Comparison of ENCODE assay signal across 15 mouse cellular contexts in the genomic region with DNA sequence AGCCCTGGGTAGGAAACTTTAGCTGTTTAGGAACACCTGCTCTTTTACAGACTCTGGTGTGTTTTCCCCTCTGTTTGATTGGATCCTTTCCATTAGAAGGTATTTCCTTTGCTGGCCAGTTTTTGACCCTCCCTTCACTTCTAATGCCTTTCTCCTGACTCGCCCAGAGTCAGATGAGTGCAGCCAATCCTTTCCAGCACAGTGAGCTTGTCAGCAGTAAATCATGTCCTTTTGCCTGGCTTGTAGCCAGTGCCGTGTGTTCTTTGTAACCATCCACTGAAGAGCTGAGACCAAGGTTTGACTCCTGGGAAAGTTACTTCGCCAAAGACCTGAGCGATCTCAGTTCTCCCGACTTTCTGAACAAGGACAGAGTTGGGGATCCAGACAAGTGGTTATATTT. TPM values are rescaled to one million over a fixed set of nuclear protein-coding genes. Genes with fewer than 3 reads are reported as not detected.
DNase-seq lines count a peak whose midpoint lies in the region; ATAC-seq and TF ChIP-seq lines count a peak whose summit lies in the region.
"Had no signal": no experiment of that assay in that cellular context is flagged by ENCODE, and none has a peak within 500 bp of the region (broad histone marks: within the 10 kb centered on the region; RNA-seq: fewer than 3 reads in every experiment).

No protein-coding gene starts in this region.

- H3K9ac ChIP-seq in heart, postnatal 0 days (replicated peaks; ENCODE audit: low read depth, low read length), result no peak overlapping the region; the same call in 1 of the 2 replicates
- no peak overlapping the region for H3K9ac ChIP-seq in midbrain, postnatal 0 days (replicated peaks; ENCODE audit: low read length, poor library complexity, severe bottlenecking)
- H3K9ac ChIP-seq: embryonic facial prominence, embryonic 13.5 days had no signal

- peak; percentile 42 to 45 for DNase-seq in lung, adult 18-20 months
- DNase-seq in lung, adult 2 months, result no peak
- DNase-seq in adrenal gland, adult 2 months, result peak; percentile 81
- DNase-seq in heart, postnatal 0 days (ENCODE audit: low spot score), result peak; percentile 37
- peak; percentile 68 to 80 for DNase-seq in kidney, postnatal 4 days
- no peak for DNase-seq in midbrain, postnatal 0 days (ENCODE audit: low spot score)
- no peak for DNase-seq in spleen, adult 12 weeks (ENCODE audit: low spot score)
- no peak for DNase-seq in hindbrain, embryonic 10.5 days (ENCODE audit: low spot score)
- DNase-seq: layer of hippocampus, adult 9-11 months; right cerebral cortex, postnatal 4 days had no signal

- H3K4me2 ChIP-seq in heart, postnatal 0 days (ENCODE audit: low read depth, low read length), result no peak overlapping the region
- H3K4me2 ChIP-seq in midbrain, postnatal 0 days (ENCODE audit: low read depth, low read length, poor library complexity, severe bottlenecking), result no peak overlapping the region
- H3K4me2 ChIP-seq: embryonic facial prominence, embryonic 13.5 days had no signal

- WGBS in lung, adult 2 months, result 68% methylated on average over 5 of the region's 5 CpGs
- 38% methylated on average over 5 of the region's 5 CpGs for WGBS in heart, postnatal 0 days
- whole genome bisulfite sequencing in midbrain, postnatal 0 days, result 88% methylated on average over 5 of the region's 5 CpGs
- WGBS in hindbrain, embryonic 10.5 days, result 86% methylated on average over 5 of the region's 5 CpGs

- TF ChIP-seq POLR2A in lung, adult 2 months (IDR thresholded peaks at IDR 0.05; ENCODE audit: borderline replicate concordance, extremely low read depth, low read depth, low read length), result no peak

- no peak overlapping the region for H3K4me3 ChIP-seq in lung, adult 2 months (replicated peaks; ENCODE audit: extremely low read depth, low read depth, low read length)
- no peak overlapping the region for H3K4me3 ChIP-seq in heart, postnatal 0 days (ENCODE audit: low read depth, low read length)
- H3K4me3 ChIP-seq in midbrain, postnatal 0 days (ENCODE audit: low read depth, low read length), result no peak overlapping the region
- H3K4me3 ChIP-seq in hindbrain, embryonic 10.5 days, result no peak overlapping the region
- H3K4me3 ChIP-seq: embryonic facial prominence, embryonic 13.5 days had no signal

- H3K4me1 ChIP-seq in lung, adult 2 months (ENCODE audit: control insufficient read depth, insufficient read depth, low read length), result peaks cover 4% of the 10 kb centered on the region
- peaks cover 12% of the 10 kb centered on the region for H3K4me1 ChIP-seq in heart, postnatal 0 days (ENCODE audit: control insufficient read depth, insufficient read depth)
- no peaks in the 10 kb centered on the region for H3K4me1 ChIP-seq in midbrain, postnatal 0 days (ENCODE audit: insufficient read depth, low read length)
- H3K4me1 ChIP-seq in hindbrain, embryonic 10.5 days (replicated peaks), result no peaks in the 10 kb centered on the region

- peaks cover 66% of the 10 kb centered on the region for H3K36me3 ChIP-seq in heart, postnatal 0 days (replicated peaks; ENCODE audit: control insufficient read depth, insufficient read depth, low read length)
- H3K36me3 ChIP-seq in midbrain, postnatal 0 days (ENCODE audit: insufficient read depth, low read length), result peaks cover 39% of the 10 kb centered on the region
- H3K36me3 ChIP-seq in hindbrain, embryonic 10.5 days, result peaks cover 83% of the 10 kb centered on the region

- TF ChIP-seq CTCF in lung, adult 2 months (IDR thresholded peaks at IDR 0.05; ENCODE audit: insufficient read depth, low read length), result no peak
- no peak for TF ChIP-seq CTCF in heart, postnatal 0 days (IDR thresholded peaks at IDR 0.05; ENCODE audit: low read depth)
- TF ChIP-seq CTCF in midbrain, postnatal 0 days (IDR thresholded peaks at IDR 0.05), result no peak

- peak overlapping the region; percentile 46; the same call in 1 of the 2 replicates for H3K27ac ChIP-seq in heart, postnatal 0 days (ENCODE audit: low read depth)
- no peak overlapping the region for H3K27ac ChIP-seq in midbrain, postnatal 0 days (ENCODE audit: low read depth, low read length)
- H3K27ac ChIP-seq in hindbrain, embryonic 10.5 days, result no peak overlapping the region
- H3K27ac ChIP-seq: embryonic facial prominence, embryonic 13.5 days had no signal

- ATAC-seq in heart, postnatal 0 days (ENCODE audit: insufficient read depth, low read depth), result peak; percentile 63; the same call in 1 of the 2 replicates
- ATAC-seq in midbrain, postnatal 0 days (ENCODE audit: low FRiP score), result no peak

- no peaks in the 10 kb centered on the region for H3K9me3 ChIP-seq in heart, postnatal 0 days (replicated peaks; ENCODE audit: control insufficient read depth, low read length)
- no peaks in the 10 kb centered on the region for H3K9me3 ChIP-seq in midbrain, postnatal 0 days (ENCODE audit: low read length)
- no peaks in the 10 kb centered on the region for H3K9me3 ChIP-seq in hindbrain, embryonic 10.5 days
- H3K9me3 ChIP-seq: embryonic facial prominence, embryonic 13.5 days; G1E had no signal

- no peaks in the 10 kb centered on the region for H3K27me3 ChIP-seq in heart, postnatal 0 days (ENCODE audit: control insufficient read depth, insufficient read depth, low read length)
- no peaks in the 10 kb centered on the region for H3K27me3 ChIP-seq in midbrain, postnatal 0 days (ENCODE audit: insufficient read depth, low read length)
- no peaks in the 10 kb centered on the region for H3K27me3 ChIP-seq in hindbrain, embryonic 10.5 days (ENCODE audit: insufficient read depth, poor library complexity, severe bottlenecking)
- H3K27me3 ChIP-seq: embryonic facial prominence, embryonic 13.5 days had no signal

- TF ChIP-seq EP300 in heart, postnatal 0 days (IDR thresholded peaks at IDR 0.05; ENCODE audit: low read depth), result no peak

RNA-seq across cellular contexts. Expression of gene Matn3, which starts 12.4 kb away (rescaled TPM):
- 0.07 TPM in 1 of 2 replicates, not detected in the other for polyA plus RNA-seq in lung, adult 2 months (2012; rRNA removed)
- total RNA-seq in adrenal gland, adult 2 months (2021), result not detected
- not detected in 2 replicates for polyA plus RNA-seq in adrenal gland, adult 2 months (2012; rRNA removed)
- 0.12 TPM in 1 of 2 replicates, not detected in the other for total RNA-seq in heart, postnatal 0 days (2014; rRNA removed; ENCODE audit: low replicate concordance)
- polyA plus RNA-seq in heart, postnatal 0 days (2015; fragmentation: Nextera tagmentation; extraction: Ambion mirVana), result 0.05 and 0.07 TPM in 2 replicates
- 0.33 and 0.38 TPM in 2 replicates for total RNA-seq in midbrain, postnatal 0 days (2014; rRNA removed)
- 0.11 and 0.29 TPM in 2 replicates for polyA plus RNA-seq in midbrain, postnatal 0 days (2015; fragmentation: Nextera tagmentation; extraction: Ambion mirVana)
- polyA plus RNA-seq in hindbrain, embryonic 10.5 days (2016; fragmentation: Nextera tagmentation; extraction: Ambion mirVana), result 2.5 and 3.7 TPM in 2 replicates
- total RNA-seq: granulocyte monocyte progenitor cell, adult 5-6 weeks; liver, adult 2 months; monocyte, adult 5-6 weeks had no signal
- polyA plus RNA-seq: G1E; liver, adult 2 months had no signal

RNA-seq across cellular contexts. Expression of gene Laptm4a, which starts 13.9 kb away (rescaled TPM):
- 330 and 363 TPM in 2 replicates for polyA plus RNA-seq in lung, adult 2 months (2012; rRNA removed)
- total RNA-seq in adrenal gland, adult 2 months (2021), result 100 to 1,000 TPM; 500 to 622 TPM
- 243 and 281 TPM in 2 replicates for polyA plus RNA-seq in adrenal gland, adult 2 months (2012; rRNA removed)
- total RNA-seq in heart, postnatal 0 days (2014; rRNA removed; ENCODE audit: low replicate concordance), result 365 and 397 TPM in 2 replicates
- 356 and 358 TPM in 2 replicates for polyA plus RNA-seq in heart, postnatal 0 days (2015; fragmentation: Nextera tagmentation; extraction: Ambion mirVana)
- total RNA-seq in midbrain, postnatal 0 days (2014; rRNA removed), result 165 and 177 TPM in 2 replicates
- 225 TPM in 2 replicates for polyA plus RNA-seq in midbrain, postnatal 0 days (2015; fragmentation: Nextera tagmentation; extraction: Ambion mirVana)
- 130 and 147 TPM in 2 replicates for polyA plus RNA-seq in hindbrain, embryonic 10.5 days (2016; fragmentation: Nextera tagmentation; extraction: Ambion mirVana)

RNA-seq across cellular contexts. Expression of gene Wdr35, which starts 38.3 kb away (rescaled TPM):
- 2.5 and 5.0 TPM in 2 replicates for polyA plus RNA-seq in lung, adult 2 months (2012; rRNA removed)
- total RNA-seq in adrenal gland, adult 2 months (2021), result 10 to 100 TPM in 1 of 2 experiments, 1 to 10 TPM in 1; 9.0 to 23.1 TPM
- 0.75 and 1.0 TPM in 2 replicates for polyA plus RNA-seq in adrenal gland, adult 2 months (2012; rRNA removed)
- 5.5 and 11.1 TPM in 2 replicates for total RNA-seq in heart, postnatal 0 days (2014; rRNA removed; ENCODE audit: low replicate concordance)
- polyA plus RNA-seq in heart, postnatal 0 days (2015; fragmentation: Nextera tagmentation; extraction: Ambion mirVana), result 6.3 and 7.9 TPM in 2 replicates
- total RNA-seq in midbrain, postnatal 0 days (2014; rRNA removed), result 19.3 and 24.2 TPM in 2 replicates
- polyA plus RNA-seq in midbrain, postnatal 0 days (2015; fragmentation: Nextera tagmentation; extraction: Ambion mirVana), result 21.4 and 22.4 TPM in 2 replicates
- polyA plus RNA-seq in hindbrain, embryonic 10.5 days (2016; fragmentation: Nextera tagmentation; extraction: Ambion mirVana), result 21.1 and 22.9 TPM in 2 replicates
- polyA plus RNA-seq: G1E had no signal

Comparison
In these comparisons a context has a peak if more than half of its experiments do, and no peak if none do; other contexts are left out.
1. DNase-seq: peak in lung, adult 18-20 months (2 of 2), adrenal gland, adult 2 months (single experiment), heart, postnatal 0 days (single experiment) and kidney, postnatal 4 days (2 of 2); none in lung, adult 2 months (single experiment), midbrain, postnatal 0 days (single experiment), spleen, adult 12 weeks (single experiment) and hindbrain, embryonic 10.5 days (single experiment).